Mouse (Mus musculus) frontal cortex, postnatal 10 days (tissue): ENCODE measurements at regions not wholly inside any gene's neighbourhood (a gene's known extent, or its start where the extent isn't known, plus 50 kb on each side); places are given as distances from the start of the nearest gene placed in this dataset.

ENCODE experiments used
- DNase-seq, 2 experiments: peaks; one replicate each; pipeline ENCODE4 v3.0.0; 2022; ENCODE audit warnings: low spot score in 2 of 2, mixed read lengths in 1 of 2

DNA sequence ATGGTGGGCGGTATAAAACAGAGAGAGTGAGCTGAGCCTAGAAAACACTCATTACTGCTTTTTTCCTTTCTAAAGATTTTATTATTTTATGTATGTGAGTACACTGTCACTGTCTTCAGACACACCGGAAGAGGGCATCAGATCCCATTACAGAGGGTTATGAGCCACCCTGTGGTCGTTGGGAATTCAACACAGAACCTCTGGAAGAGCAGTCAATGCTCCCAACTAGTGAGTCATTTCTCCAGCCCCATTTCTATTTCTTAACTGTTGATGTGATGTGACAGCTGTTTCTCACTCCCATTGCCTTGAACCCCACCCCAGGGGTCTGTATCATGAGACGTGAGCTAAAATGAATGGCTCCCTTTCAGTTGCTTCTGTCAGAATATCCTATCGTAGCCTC is 82.6 kb upstream of the Haao start:
- DNase-seq: no peak

DNA sequence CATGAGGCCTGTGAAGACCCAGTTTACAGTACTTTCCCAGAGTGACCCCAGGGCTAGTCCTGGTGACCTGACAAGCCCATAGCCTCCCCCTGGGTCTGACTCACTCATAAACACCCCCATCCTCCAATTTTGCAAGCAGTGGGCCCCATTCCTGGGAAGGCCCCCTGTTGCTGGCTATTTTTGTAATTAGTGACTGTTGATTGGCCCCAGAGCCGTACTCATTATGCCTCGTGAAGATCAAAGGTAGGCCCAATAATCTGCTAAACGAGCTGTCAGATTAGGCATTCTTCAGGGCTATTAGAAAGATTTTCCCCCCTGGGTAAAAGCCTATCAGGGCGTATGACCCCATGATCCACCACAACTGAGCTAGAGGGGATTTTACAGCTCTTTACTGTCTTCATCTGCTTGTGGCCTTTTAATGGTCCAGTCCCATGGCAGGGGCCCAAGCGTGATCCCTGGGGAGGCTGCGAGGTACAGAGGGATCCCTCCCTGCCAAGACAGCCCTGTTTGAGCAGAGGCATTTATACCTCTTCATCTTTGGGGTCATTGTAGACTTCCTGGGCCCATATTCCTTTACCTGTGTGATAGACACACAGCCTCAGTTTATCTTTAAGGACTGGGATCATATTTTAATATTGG is 80.1 kb upstream of the Haao start:
- DNase-seq: no peak

DNA sequence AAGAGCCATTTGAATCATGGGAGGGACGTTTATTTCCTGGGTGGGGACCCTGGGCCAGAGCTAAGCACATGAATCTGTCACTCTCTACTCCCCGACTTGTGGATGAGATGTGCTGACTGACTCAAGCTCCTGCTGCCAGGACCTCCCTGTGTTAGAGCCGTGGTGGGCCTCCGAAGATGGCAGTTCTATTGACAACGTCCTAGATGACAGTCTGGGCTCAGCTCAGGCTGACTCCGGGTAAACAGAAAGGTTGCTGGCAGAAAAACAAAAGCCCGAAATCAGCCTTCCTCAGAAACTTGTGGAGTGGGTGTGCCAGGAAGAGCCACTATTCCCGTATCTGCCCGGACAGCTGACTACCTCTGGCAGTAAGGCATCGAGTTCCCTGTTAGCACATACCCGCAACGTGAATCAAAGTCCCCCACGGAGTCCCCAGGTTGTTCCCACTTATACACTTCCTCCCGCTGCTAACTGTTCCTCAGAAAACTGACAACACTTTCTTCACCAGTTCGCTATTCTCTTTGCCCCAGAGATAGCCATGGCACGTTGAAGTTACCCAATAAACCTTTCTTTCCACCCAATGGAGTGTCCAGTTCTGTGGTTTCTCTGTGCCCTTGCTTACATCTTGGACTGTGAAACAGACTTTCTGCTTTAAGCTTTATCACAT is 76.6 kb upstream of the Haao start:
- no peak for DNase-seq

DNA sequence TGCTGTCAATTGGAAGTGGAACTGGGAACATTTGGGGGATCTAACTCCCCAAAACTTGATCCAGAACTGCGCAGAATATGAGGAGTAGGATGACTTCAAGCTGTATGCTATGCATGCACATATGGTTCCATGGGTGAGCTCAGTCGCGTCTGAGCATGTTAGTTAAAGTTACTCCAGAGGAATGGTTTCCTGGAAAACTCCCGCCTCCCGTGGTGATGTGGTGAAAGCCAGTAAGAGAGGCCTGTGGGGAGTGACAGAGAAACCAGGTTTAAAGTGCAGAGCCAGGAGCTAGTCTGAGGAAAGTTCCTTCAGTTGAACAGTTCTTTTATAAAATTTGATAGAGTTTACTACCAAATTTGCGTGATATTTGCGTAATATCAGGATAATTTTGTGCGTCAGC is 73.1 kb upstream of the Haao start:
- DNase-seq: no peak

DNA sequence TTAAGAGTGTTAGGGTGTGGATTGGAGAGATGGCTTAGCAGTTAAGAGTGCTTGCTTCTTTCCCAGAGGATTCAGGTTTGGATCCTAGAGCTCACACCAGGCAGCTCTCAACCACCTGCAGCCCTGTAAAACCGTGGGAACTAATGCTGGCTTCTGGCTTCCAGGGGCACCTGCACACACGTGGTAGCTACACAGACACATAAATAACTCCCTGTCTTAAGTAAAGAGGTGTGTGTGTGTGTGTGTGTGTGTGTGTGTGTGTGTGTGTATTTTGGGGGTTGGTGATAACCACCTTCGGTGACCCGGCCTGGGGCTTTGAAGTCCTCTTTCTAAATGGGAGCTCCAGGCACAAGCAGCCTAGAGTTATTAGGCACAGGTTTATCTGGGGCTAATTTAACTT is 72.5 kb upstream of the Haao start:
- no peak for DNase-seq

DNA sequence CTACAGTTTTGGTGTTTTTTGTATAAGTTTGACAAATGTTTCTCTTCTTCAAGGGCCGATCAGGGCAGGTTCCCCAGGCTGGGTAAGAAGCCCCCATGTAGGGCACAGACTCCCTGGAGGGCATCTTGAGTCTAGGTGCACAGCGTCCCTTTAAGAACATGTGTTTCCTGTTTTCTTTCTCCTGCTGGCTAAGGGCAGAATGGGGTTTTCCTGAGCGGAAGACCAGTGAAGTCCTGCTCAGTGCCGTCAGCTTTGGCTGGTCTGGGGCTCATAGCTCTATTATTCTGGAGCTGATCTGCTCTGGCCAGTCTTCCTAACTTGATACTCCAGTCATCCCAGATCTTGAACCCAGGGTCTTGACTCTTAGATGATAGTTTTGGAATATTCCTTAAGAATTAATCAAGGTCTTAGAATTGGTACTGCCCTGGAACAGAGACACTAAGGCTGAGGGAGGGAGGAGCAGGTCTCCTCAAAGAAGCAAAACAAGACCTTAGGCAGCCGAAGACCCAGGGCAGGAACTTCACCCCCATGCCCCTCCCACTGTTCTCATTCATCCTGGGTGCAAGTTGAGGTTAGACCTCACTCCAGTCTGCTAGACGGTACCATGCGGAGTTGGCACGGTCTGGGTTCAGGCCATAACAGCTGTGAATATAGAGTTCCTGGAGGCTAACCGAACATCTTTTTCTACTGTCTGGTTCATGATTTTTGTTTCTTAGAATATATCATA is 70.8 kb upstream of the Haao start:
- no peak for DNase-seq

DNA sequence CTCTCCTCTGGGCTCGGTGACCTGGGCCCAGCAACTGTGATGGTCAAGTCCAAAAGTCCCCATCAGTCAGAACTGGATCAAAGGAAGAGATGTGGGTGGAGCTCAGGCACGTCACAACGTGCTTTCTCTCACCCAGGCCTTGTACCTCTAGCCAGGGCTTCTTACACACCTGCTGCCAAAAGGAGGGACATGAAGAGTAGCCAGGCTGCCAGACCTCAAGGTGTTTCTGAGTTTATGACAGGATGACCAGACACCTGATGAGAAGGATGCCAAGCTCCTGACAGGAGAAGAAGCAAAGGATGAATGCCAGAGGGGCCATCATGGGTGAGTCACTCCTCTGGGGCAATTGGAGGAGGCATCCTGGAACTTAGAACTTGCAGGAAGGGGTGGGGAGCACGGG is 70.0 kb upstream of the Haao start:
- no peak for DNase-seq

DNA sequence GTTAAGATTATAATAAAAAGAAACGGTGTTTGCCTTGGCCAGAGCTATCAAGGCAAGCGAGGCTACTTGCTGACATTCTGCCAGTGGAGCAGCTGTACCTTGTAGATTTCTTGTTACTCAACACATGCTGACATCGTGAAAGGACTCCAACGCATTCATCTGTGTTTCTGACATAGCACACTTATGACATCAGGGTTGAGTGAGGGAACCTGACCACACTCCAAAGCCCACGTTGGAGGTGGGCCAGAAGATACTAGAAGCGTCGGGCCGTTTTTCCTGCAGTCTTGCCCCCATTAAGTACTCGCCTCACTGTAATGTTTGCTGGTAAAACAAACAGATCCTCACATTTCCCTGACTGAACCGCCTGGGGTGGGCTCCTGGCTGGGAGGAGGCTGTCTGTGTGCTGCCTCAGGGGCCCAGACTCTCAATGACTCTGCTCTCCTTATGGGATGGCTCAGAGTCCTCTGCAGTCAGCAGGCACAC is 69.0 kb upstream of the Haao start:
- no peak for DNase-seq

DNA sequence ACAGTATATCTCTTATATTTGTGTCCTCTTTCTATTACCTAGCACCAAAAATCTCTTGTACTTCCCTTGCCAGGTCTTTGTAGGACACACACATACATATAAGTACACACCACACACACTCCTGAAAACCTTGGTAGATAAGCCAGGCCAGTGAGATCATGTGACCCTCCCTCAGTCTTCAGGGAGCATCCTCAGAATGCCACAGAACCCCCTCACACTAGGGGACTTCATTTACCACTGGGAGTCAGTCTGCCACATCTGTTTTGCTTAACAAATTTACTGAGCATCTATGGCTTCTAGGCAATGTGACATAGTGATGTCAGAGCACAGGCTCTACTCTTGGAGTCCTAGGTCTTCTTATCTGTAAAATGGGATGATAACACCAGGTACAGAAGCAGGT is 67.3 kb upstream of the Haao start:
- DNase-seq: no peak

DNA sequence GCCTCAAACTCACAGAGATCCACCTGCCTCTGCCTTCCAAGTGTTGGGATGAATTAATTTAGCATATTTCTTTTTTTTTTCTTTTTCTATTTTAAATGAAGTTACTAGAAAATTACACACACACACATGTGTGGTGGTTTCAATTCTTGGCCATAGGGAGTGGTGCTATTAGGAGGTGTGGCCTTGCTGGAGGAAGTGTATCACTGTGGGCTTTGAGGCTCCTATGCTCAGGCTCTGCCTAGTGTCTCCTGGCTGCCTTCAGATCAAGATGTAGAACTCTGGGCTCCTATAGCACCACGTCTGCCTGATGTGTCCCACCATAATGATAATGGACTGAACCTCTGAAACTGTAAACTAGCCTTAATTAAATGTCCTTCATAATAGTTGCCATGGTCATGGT is 66.8 kb upstream of the Haao start:
- DNase-seq: no peak

DNA sequence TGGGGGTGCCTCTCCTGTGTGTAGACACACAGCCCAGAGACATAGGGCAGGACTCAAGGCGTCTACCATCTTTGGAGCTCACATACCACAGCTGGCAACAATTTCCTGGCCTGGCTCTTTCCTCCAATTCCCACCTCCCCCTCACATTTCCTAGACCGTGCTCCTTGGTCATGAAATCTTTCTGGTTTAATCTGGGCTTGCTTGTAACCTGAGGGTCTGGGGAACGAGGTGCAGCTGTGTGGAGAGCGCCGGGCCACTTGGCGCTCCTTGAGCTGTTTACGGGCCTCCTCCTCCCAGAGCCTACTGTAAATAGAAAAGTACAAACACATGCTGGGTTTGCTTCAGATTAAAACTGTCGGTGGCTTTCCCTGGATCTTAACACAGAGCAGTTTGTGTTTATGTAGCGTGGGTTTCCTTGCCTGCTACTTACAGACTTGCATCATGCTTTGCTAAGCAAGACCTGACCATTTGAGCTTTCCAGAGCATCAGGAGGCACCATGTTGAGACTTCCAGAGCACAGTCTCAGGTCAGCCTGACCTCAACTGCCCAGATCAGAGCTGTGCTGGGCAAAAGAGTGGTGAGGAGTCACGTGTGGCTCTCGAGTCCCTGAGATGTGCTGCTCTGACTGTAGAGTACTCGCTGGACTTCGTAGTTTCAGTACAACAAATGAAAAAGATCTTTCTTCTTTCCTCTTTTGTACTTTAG is 66.1 kb upstream of the Haao start:
- DNase-seq: no peak

DNA sequence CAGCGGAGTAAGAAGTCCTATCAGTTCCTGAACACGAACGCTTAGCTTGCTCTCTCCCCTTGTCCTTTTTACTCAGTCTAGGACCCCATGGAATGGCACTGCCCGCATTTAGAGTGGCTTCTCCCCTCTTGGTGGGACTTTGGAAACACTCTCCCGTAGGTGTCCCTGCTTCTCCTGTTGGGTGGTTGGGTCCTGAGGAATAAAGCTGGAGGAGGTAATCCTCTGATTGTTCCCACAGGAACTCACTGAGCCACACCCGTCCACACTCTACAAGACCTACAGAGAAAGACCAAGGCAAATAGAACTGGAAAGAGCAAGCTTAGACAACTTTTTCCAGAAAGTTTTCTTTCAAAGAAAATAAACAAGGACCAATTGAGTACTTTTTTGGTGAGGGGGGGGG is 64.7 kb upstream of the Haao start:
- no peak for DNase-seq

DNA sequence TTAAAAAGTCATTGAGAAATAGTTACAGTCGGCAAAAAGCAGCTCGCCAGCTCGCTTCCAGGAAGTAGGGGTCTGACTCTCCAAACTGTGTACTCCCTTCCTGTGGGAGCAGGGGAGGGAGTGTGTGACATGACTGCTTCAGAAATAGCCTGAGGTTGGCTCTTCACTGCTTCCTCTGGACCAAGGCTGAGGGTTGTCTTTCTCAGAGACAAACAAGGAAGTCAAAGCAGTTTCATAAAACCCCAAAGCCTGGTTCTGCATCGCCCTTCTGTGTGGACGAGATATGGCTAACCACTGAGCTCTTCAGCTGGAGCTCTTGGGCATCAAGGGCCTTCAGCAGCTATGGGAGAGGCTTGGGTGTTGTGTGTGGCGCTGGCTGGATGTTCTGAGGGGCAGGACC is 61.0 kb upstream of the Haao start:
- DNase-seq: no peak

DNA sequence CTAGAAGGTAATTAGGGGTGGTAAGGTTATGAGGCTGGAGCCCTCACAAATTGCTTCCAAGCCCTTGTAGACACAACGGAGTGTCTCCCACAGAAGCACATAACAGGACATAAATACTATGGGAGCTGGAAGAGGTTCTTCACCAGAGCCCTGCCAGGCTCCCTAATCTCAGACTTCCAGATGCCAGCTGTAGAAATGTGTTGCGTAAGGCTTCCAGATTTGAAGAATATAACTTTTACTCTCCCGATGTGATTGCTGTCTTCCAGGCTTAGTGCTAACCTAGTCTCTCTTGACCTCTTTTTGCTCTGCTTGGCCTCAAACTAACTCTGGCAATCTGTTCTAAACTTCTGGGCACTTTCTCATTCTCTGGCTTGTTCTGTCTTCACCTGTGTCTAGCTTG is 59.8 kb upstream of the Haao start:
- DNase-seq: no peak

DNA sequence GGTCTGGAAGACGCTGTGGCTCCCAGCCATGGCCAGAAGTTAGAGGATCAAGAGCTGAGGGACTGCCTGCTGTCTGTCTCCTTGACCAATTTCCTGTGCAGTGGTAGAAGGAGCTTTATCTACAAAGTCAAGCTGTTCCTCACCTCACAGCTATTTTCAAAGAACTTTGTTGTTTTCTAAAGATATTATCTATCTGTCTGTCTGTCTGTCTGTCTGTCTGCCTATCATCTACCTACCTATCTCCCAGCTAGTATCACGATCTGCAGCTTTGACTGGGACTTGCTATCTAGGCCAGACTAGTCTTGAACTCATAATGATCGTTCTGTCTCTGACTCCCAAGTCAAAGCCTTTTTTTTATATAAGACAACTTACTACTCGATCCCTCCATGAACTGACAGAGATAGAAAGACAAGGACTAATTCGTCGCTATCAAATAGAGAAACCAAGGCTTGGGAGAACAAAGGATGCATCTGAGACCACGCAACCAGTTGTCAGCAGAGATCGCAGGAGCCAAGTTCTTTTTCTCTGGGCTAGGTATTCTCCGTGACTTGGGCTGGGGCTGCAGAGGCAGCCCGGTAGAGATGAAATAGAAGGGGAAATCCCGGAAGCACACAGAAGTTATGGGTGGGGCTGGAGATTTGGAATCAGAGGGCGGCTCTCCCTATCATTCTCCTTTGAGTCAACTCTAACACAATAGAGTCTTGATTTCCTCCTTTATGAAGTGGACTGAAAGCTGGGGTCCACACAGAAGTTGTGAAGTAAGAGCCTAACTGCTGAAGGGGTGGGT is 59.2 kb upstream of the Haao start:
- DNase-seq: no peak

DNA sequence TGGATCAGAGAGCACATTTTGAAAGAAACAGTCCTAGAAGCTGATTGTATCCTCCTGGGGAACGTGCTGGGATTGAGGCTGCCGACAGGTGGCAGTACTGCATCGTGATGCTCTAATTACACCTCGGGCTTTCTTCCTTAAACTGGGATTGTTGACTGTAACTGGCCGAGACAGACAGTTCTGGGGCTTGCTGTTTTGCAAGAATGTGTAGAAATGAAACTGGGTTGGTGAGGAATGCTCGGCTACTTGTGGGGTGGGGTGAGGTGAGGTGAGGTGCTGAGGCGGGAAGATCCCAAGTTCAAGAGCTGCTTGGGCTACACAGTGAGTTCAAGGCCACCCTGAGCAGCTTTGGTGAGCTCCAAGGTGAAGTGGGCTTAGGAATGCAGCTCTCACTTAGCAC is 55.7 kb upstream of the Haao start:
- DNase-seq: peak; percentile 44 to 71

DNA sequence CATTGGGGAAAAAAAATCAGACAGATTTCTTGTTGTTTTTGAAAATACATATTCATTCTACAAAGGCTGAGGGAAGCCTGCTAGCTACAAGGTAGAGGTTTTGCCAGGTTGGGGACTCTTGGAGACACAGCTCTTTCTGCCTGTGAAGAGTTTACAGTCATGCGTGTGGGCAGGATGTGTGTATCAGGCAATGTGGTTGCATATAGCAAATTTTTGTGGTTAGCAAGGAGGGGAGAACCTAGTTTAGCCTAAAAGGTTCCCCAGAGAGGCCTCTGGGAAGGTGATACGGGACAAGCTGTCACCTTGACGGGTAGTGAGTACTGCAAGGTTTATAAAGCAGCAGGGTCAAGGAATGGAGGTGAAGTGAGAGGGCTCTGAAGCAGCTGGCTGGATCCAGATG is 54.8 kb upstream of the Haao start:
- DNase-seq: no peak

DNA sequence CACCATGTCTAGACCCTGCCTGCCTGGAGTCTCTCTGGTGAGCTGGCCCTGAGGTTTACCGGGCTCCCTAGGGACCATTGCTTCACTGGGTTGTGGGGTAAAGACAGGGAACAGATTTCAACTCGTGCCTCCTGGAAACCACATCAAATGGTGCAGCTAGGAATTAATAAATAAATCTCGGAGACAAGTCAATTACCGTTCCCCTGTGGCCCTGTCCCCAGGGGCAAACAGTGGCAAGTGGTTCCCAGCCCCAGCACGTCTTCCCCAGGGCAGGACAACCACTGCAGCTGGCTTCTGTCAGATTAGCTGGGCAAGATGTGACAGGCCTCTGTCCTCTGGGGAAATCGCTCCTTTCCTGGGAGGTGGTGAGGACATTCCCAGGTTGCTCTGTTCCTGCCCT is 54.3 kb upstream of the Haao start:
- no peak for DNase-seq

DNA sequence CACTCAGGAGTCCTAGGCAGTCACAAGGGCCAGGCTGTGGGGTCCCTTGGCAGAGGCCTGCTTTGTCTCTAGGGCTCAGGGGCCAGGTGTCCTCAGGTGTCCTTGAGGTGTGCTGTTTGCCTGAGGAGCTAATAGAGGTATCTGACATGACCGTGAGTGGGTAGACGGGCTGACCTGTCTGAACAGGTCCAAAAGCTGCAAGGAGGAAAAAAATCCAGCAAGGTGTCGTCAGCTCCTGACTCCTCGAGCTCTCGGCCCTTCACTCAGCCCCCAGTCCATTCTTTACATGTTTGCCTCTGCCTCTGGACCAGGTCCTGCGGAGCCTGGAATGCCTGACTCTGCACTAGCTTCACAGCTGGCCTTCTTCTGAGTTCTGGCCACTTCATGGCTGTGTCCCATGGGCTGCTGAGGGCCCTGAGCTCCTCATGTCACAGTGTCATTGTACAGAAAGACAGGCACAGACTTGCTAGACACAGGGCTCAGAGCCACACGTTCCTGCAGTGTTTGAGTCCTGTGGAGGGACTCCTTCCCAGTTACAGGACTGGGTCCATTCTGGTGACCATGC is 51.9 kb upstream of the Haao start:
- no peak for DNase-seq

DNA sequence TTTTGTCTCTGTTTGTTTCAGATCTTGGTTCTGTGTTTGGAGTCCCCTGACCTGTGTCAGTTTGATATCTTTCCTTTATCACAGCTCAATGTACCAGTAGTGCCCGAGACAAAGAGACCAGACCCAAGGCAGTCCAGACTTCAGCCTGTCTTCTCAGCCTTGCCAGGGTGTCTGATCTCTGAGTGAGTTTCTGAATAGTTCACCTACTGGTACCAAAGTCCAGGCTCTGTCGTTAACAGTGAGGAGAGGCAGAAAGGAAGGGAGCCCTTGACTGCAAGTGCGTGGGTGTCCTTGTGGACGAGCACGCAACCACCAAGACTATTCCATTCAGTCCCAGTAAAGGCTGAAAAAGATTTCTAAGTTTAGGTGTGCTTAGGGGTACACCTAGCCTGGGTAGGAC is 50.8 kb upstream of the Haao start:
- no peak for DNase-seq
